ENCODE assay signal across 9 mouse cellular contexts in the genomic region with DNA sequence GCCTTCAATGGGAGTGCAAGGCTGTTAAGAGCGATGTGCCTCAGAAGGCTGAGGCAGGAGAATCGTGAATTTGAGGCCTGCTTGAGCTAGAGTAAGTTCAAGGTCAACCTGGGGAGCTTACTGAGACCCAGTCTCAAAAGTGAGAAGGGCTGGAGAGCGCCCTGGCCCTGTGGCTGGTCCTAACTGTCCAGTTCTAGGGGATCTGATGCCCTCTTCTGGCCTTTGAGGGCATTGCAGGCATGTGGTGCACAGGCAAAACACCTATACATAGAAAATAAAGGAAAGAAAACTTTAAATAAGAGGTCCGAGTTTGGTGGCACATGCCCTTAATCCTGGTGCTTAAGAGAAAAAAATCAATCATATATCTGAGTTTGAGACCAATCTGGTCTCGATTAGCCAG. TPM values are rescaled to one million over a fixed set of nuclear protein-coding genes. Genes with fewer than 3 reads are reported as not detected.
DNase-seq lines count a peak whose midpoint lies in the region; ATAC-seq and TF ChIP-seq lines count a peak whose summit lies in the region.
"Had no signal": no experiment of that assay in that cellular context is flagged by ENCODE, and none has a peak within 500 bp of the region (broad histone marks: within the 10 kb centered on the region; RNA-seq: fewer than 3 reads in every experiment).

No protein-coding gene starts in this region.

- peak overlapping the region; percentile 21; the same call in 1 of the 2 replicates for H3K4me3 ChIP-seq in gastrocnemius, adult 2 months
- no peak overlapping the region for H3K4me3 ChIP-seq in midbrain, embryonic 14.5 days (replicated peaks; ENCODE audit: low read depth, low read length)

- peak; percentile 76 for DNase-seq in R1 (ENCODE audit: low read depth, low spot score)
- DNase-seq in cerebellum, adult 8-10 months: peak; percentile 87
- peak; percentile 90 for DNase-seq in gastrocnemius, adult 2 months
- DNase-seq in hindlimb bud, embryonic 11.5 days (ENCODE audit: extremely low spot score, low read depth, low spot score): peak; percentile 58
- DNase-seq in left cerebral cortex, postnatal 10 days (ENCODE audit: extremely low spot score in 1 of 2, low spot score in 2 of 2): peak; percentile 82 to 89
- peak; percentile 87 for DNase-seq in midbrain, embryonic 14.5 days
- DNase-seq in spleen, adult 18-20 months: peak; percentile 66 to 88

- H3K27ac ChIP-seq in gastrocnemius, adult 2 months: peak overlapping the region; percentile 87
- H3K27ac ChIP-seq in midbrain, embryonic 14.5 days (replicated peaks; ENCODE audit: low read depth, low read length): no peak overlapping the region
- H3K27ac ChIP-seq: macrophage had no signal

- H3K9me3 ChIP-seq in midbrain, embryonic 14.5 days (ENCODE audit: control insufficient read depth, low read length): no peaks in the 10 kb centered on the region

- no peak overlapping the region for H3K4me2 ChIP-seq in midbrain, embryonic 14.5 days (ENCODE audit: low read length)

- intact Hi-C loops in gastrocnemius, adult 2 months (cut with DNase I): loop anchor here (1.0 kb wide), 1 partner anchor 45 kb away; no protein-coding TSS in a partner anchor
- intact Hi-C loops in left cerebral cortex, postnatal 10 days (cut with DNase I): loop anchor here (1.0 to 5.0 kb wide), 2 partner anchors 45 to 170 kb away; no protein-coding TSS in a partner anchor

- peaks cover 7% of the 10 kb centered on the region; the same call in 1 of the 2 replicates for H3K4me1 ChIP-seq in midbrain, embryonic 14.5 days (ENCODE audit: control insufficient read depth, insufficient read depth, low read length)

- no peak overlapping the region for H3K9ac ChIP-seq in midbrain, embryonic 14.5 days (replicated peaks; ENCODE audit: low read length)

- ATAC-seq in midbrain, embryonic 14.5 days (ENCODE audit: low FRiP score, low TSS enrichment): no peak
- no peak for ATAC-seq in megakaryocyte-erythroid progenitor cell, adult 5-6 weeks (replicated peaks; ENCODE audit: low FRiP score, low TSS enrichment, poor library complexity, severe bottlenecking)

- TF ChIP-seq CTCF in gastrocnemius, adult 2 months (IDR thresholded peaks at IDR 0.05): peak; percentile 100; the same call in 1 of the 2 replicates

- H3K36me3 ChIP-seq in midbrain, embryonic 14.5 days (ENCODE audit: control insufficient read depth, insufficient read depth, low read length): no peaks in the 10 kb centered on the region

- WGBS in midbrain, embryonic 14.5 days: 33% methylated on average over 5 of the region's 5 CpGs

- no peaks in the 10 kb centered on the region for H3K27me3 ChIP-seq in midbrain, embryonic 14.5 days (ENCODE audit: control insufficient read depth, insufficient read depth, low read length)

RNA-seq across cellular contexts. Expression of gene Hip1r, which starts 19.4 kb away (rescaled TPM):
- 10 to 100 TPM in 1 of 2 experiments, 1 to 10 TPM in 1; 5.6 to 14.3 TPM for total RNA-seq in gastrocnemius, adult 2 months (2021)
- 10 to 100 TPM; 82.4 to 93.4 TPM for total RNA-seq in left cerebral cortex, postnatal 10 days (2021)
- polyA plus RNA-seq in midbrain, embryonic 14.5 days (2014; fragmentation: Nextera tagmentation; extraction: Ambion mirVana): 22.5 and 24.7 TPM in 2 replicates
- total RNA-seq in megakaryocyte-erythroid progenitor cell, adult 5-6 weeks (2014; fragmentation: Nextera tagmentation): 9.3 and 9.5 TPM in 2 replicates
- 13.7 and 30.9 TPM in 2 replicates for total RNA-seq in megakaryocyte-erythroid progenitor cell, adult 5-6 weeks (2017)

RNA-seq across cellular contexts. Expression of gene Vps37b, which starts 39.3 kb away (rescaled TPM):
- total RNA-seq in gastrocnemius, adult 2 months (2021): 1 to 10 TPM; 4.1 to 6.2 TPM
- 10 to 100 TPM; 42.5 to 42.6 TPM for total RNA-seq in left cerebral cortex, postnatal 10 days (2021)
- polyA plus RNA-seq in midbrain, embryonic 14.5 days (2014; fragmentation: Nextera tagmentation; extraction: Ambion mirVana): 58.0 and 72.4 TPM in 2 replicates
- 20.8 and 34.3 TPM in 2 replicates for total RNA-seq in megakaryocyte-erythroid progenitor cell, adult 5-6 weeks (2014; fragmentation: Nextera tagmentation)
- 12.8 and 15.5 TPM in 2 replicates for total RNA-seq in megakaryocyte-erythroid progenitor cell, adult 5-6 weeks (2017)
